Mouse (Mus musculus) midbrain, postnatal 0 days (tissue): ENCODE data around the gene L3mbtl4. TPM values are rescaled to one million over a fixed set of nuclear protein-coding genes. Genes with fewer than 3 reads are reported as not detected.
A peak's percentile ranks its signal among the peaks of the same experiment; 100 is the strongest.

ENCODE experiments used
- ATAC-seq: fragments of 200-750 bp; cut with Nextera tagmentation; 2 replicates; pipeline ENCODE4 v1.8.0; 2017; ENCODE audit warnings: moderate number of reproducible peaks, mild to moderate bottlenecking, moderate TSS enrichment, moderate library complexity; ENCODE audit not compliant: low FRiP score
- DNase-seq: peaks from one replicate; pipeline ENCODE4 v3.0.0-alpha.2; 2015; ENCODE audit warnings: low spot score
- H3K27ac ChIP-seq: fragments of 300-500 bp; sonication (generic); 2 replicates; pipeline ENCODE4 v1.5.1; 2014; ENCODE audit warnings: low read depth, mild to moderate bottlenecking, low read length, mixed read lengths
- H3K27me3 ChIP-seq: fragments of 300-500 bp; sonication (generic); 2 replicates; pipeline ENCODE4 v1.6.1; 2014; ENCODE audit warnings: low read length, control low read depth, mixed read lengths; ENCODE audit not compliant: insufficient read depth
- H3K36me3 ChIP-seq: fragments of 300-500 bp; sonication (generic); 2 replicates; pipeline ENCODE4 v1.6.1; 2014; ENCODE audit warnings: low read length, control low read depth, mixed read lengths; ENCODE audit not compliant: insufficient read depth
- H3K4me1 ChIP-seq: fragments of 300-500 bp; sonication (generic); 2 replicates; pipeline ENCODE4 v1.6.1; 2014; ENCODE audit warnings: mild to moderate bottlenecking, control low read depth, antibody characterized with exemption, low read length, mixed read lengths; ENCODE audit not compliant: insufficient read depth
- H3K4me2 ChIP-seq: fragments of 300-500 bp; sonication (generic); 2 replicates; pipeline ENCODE4 v1.6.1; 2014; ENCODE audit warnings: low read depth, mild to moderate bottlenecking, low read length, mixed read lengths; ENCODE audit not compliant: poor library complexity, severe bottlenecking
- H3K4me3 ChIP-seq: fragments of 300-500 bp; sonication (generic); 2 replicates; pipeline ENCODE4 v1.5.1; 2014; ENCODE audit warnings: low read depth, mild to moderate bottlenecking, low read length, moderate library complexity
- H3K9ac ChIP-seq: fragments of 300-500 bp; sonication (generic); replicated peaks from 2 replicates; pipeline ENCODE4 v1.6.1; 2014; ENCODE audit warnings: mild to moderate bottlenecking, low read length, moderate library complexity, mixed read lengths; ENCODE audit not compliant: poor library complexity, severe bottlenecking
- H3K9me3 ChIP-seq: fragments of 300-500 bp; sonication (generic); 2 replicates; pipeline ENCODE4 v1.6.1; 2016; ENCODE audit warnings: low read length, control low read depth
- CTCF ChIP-seq: IDR thresholded peaks from 2 replicates; pipeline ENCODE4 v1.5.1; 2016; ENCODE audit warnings: antibody characterized with exemption, mild to moderate bottlenecking
- WGBS: fragments of 180-500 bp; shearing (Covaris S2); extraction: QIAGEN DNeasy Blood & Tissue Kit; methylation state at CpG from one replicate; pipeline ENCODE4 v1.1.7; 2014; 5-methylcytosine and 5-hydroxymethylcytosine counted together
- polyA plus RNA-seq: library from polyadenylated mRNA; unstranded; fragments of >200 nt; fragmentation: Nextera tagmentation; extraction: Ambion mirVana; gene quantifications from 2 replicates; pipeline ENCODE4 v1.2.1, GENCODE M21; 2015
- total RNA-seq: library from RNA; depleted of rRNA; stranded (reverse); fragments of >200 nt; gene quantifications from 2 replicates; pipeline ENCODE4 v1.2.3, GENCODE M21; 2014

L3mbtl4 gene
- total and polyA plus RNA-seq, 2 experiments from 2014 or later, result 5.7 to 6.7 TPM

GRCm38 (mm10) chr17:68291713-68292364 is 18.2 kb downstream of the L3mbtl4 start:
- Histone ChIP-seq H3K4me2 (no peak overlapping the region), H3K4me3 (no peak overlapping the region), H3K4me1 (no peaks in the 10 kb centered on the region), H3K27me3 (no peaks in the 10 kb centered on the region), H3K36me3 (no peaks in the 10 kb centered on the region), H3K27ac (no peak overlapping the region), H3K9me3 (no peaks in the 10 kb centered on the region), H3K9ac (no peak overlapping the region)
- no peak for TF ChIP-seq CTCF
- 42% methylated on average over 9 of the region's 9 CpGs for WGBS
- ATAC-seq (no peak), DNase-seq (no peak)

DNA sequence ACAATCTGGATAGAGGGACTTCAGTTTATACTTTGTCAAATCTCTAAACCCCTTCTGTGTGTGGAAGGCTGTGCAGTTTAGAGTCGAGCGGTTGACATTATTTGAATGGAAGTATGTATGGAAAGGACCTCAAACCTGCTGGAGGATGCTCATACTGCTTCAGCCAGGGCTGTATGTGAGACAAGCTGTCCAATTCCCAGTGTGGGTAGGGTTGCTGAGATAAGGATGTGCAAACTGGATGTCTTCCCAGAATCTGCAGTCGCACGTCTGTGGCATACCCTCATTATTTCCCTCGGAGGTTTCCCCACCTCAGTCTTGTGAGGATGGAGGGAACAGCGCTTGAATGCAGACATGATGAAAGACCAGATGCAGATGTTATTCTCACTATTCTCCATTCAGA is 34.8 kb downstream of the L3mbtl4 start:
- TF ChIP-seq CTCF, result no peak
- Histone ChIP-seq H3K27me3 (no peaks in the 10 kb centered on the region), H3K36me3 (no peaks in the 10 kb centered on the region), H3K27ac (no peak overlapping the region), H3K9me3 (no peaks in the 10 kb centered on the region), H3K9ac (no peak overlapping the region), H3K4me3 (no peak overlapping the region), H3K4me1 (no peaks in the 10 kb centered on the region), H3K4me2 (no peak overlapping the region)
- ATAC-seq (no peak), DNase-seq (peak; percentile 53)
- 60% methylated on average over 6 of the region's 6 CpGs for WGBS

DNA sequence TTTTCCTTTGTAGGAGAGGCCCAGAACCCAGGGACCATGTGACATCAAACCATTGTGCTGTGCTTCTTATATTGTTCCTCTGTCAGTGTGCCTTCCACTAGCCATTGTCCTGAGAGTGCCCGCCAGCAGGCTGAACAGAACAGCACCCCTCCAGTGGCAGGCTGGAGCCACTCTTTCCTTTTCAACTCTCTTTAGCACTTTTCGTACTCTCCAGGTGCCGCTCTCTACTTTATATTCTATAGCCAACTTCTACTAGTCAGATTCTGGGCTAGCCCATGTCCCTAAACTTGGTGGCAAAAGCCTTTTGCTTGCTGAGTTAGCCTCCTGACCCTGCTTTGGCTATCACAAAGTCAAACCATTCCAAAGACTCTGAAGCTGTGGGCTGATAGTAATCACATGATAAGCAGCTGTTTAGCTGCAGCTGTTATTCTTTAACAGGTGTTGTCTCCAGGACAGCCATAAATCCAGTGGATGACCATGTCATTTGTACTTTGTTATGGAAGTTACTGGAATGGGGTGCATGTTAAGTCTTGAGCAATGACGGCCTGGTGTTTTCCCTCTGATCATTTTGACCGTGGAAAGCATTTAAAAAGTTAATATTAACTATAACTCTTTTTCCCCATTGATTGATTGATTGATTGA is 38.8 kb downstream of the L3mbtl4 start:
- no peak for ATAC-seq

GRCm38 (mm10) chr17:68320940-68321339 is 47.3 kb downstream of the L3mbtl4 start:
- H3K27me3 ChIP-seq, result no peaks in the 10 kb centered on the region
- H3K9me3 ChIP-seq, result no peaks in the 10 kb centered on the region
- H3K4me2 ChIP-seq, result no peak overlapping the region
- WGBS, result 94% methylated on average over 8 of the region's 8 CpGs
- H3K27ac ChIP-seq, result no peak overlapping the region
- ATAC-seq (no peak), DNase-seq (no peak)
- H3K4me3 ChIP-seq, result no peak overlapping the region
- H3K4me1 ChIP-seq, result no peaks in the 10 kb centered on the region
- no peaks in the 10 kb centered on the region for H3K36me3 ChIP-seq
- H3K9ac ChIP-seq, result no peak overlapping the region
- no peak for TF ChIP-seq CTCF

More for the DNA sequence above, 38.8 kb downstream of the L3mbtl4 start:
- DNase-seq, result no peak
- no peaks in the 10 kb centered on the region for H3K9me3 ChIP-seq
- H3K4me2 ChIP-seq, result no peak overlapping the region
- TF ChIP-seq CTCF, result no peak
- no peak overlapping the region for H3K9ac ChIP-seq
- H3K27ac ChIP-seq, result no peak overlapping the region
- WGBS, result 77% methylated on average over 5 of the region's 5 CpGs
- no peak overlapping the region for H3K4me3 ChIP-seq
- no peaks in the 10 kb centered on the region for H3K36me3 ChIP-seq
- no peaks in the 10 kb centered on the region for H3K4me1 ChIP-seq
- H3K27me3 ChIP-seq, result no peaks in the 10 kb centered on the region

GRCm38 (mm10) chr17:68322607-68323006 is 49.0 kb downstream of the L3mbtl4 start:
- DNase-seq, result no peak
- Histone ChIP-seq H3K4me2 (no peak overlapping the region), H3K9me3 (no peaks in the 10 kb centered on the region), H3K36me3 (no peaks in the 10 kb centered on the region), H3K27me3 (no peaks in the 10 kb centered on the region), H3K27ac (no peak overlapping the region), H3K9ac (no peak overlapping the region), H3K4me1 (no peaks in the 10 kb centered on the region), H3K4me3 (no peak overlapping the region)
- no peak for TF ChIP-seq CTCF
- WGBS, result 63% methylated on average over 3 of the region's 3 CpGs
- ATAC-seq, result no peak

DNA sequence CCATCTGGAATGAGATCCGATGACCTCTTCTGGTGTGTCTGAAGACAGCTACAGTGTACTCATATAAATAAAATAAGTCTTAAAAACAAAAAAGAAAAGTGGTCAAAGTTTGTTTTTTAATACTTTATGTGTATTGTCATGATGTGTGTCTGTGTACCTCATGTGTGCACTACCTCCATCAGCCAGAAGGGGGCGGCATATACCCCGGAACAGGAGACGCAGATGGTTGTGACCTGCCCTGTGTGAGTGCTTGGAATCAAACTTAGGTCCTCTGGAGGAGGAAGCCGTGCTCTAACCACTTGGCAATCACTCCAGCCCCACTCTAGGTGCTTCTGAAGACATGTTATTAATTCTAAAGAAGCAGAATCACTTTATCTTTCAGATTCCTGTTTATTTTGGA is 58.6 kb downstream of the L3mbtl4 start:
- Histone ChIP-seq H3K4me3 (no peak overlapping the region), H3K4me1 (no peaks in the 10 kb centered on the region), H3K27ac (no peak overlapping the region), H3K4me2 (no peak overlapping the region), H3K9ac (no peak overlapping the region), H3K36me3 (no peaks in the 10 kb centered on the region), H3K9me3 (no peaks in the 10 kb centered on the region), H3K27me3 (no peaks in the 10 kb centered on the region)
- ATAC-seq (no peak), DNase-seq (no peak)
- peak; percentile 37 for TF ChIP-seq CTCF
- WGBS, result 82% methylated on average over 5 of the region's 5 CpGs
